Mouse (Mus musculus): Measurements from ENCODE around the gene Stard3nl.

DNA sequence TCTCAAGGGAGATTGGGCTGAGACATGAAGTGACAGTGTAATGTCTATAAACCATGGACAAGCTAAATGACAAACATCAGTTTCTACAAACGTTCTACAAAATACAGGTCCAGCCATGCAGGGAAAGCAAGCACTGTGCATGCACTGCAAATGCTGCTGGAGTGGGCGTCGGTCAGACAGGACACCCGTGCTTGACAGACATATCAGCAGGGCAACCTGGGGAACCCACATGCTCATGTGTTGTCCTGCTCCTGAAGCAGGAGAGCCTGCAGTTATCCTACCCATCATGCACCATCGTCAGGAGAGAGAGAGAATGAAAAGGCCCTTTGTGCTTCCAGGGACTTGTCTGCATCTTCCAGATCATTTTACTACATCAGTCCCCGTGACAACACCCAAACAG lies 16.3 kb downstream of the Stard3nl start:
- TF ChIP-seq GATA1 (IDR thresholded peaks at IDR 0.05; ENCODE audit: low read length), result no peak
- TF ChIP-seq TAL1 (IDR thresholded peaks at IDR 0.05; ENCODE audit: low read length), result no peak

Measured in erythroblast, embryonic 14.5 days (primary cell).